Mouse (Mus musculus) liver, postnatal 0 days (tissue): ENCODE measurements at regions not wholly inside any gene's neighbourhood (a gene's known extent, or its start where the extent isn't known, plus 50 kb on each side); places are given as distances from the start of the nearest gene placed in this dataset.

Experiments
- ATAC-seq: fragments of 200-750 bp; cut with Nextera tagmentation; 2 replicates; pipeline ENCODE4 v1.8.0; 2017; ENCODE audit warnings: mild to moderate bottlenecking, moderate library complexity
- DNase-seq: peaks from one replicate; pipeline ENCODE4 v3.0.0-alpha.2; 2016
- H3K27ac ChIP-seq: fragments of 300-500 bp; sonication (generic); 2 replicates; pipeline ENCODE4 v1.5.1; 2014; ENCODE audit warnings: antibody characterized with exemption, moderate library complexity, mild to moderate bottlenecking, low read depth
- H3K27me3 ChIP-seq: fragments of 300-500 bp; sonication (generic); 2 replicates; pipeline ENCODE4 v1.6.1; 2014; ENCODE audit warnings: low read length, control low read depth, mixed read lengths; ENCODE audit not compliant: insufficient read depth
- H3K36me3 ChIP-seq: fragments of 300-500 bp; sonication (generic); replicated peaks from 2 replicates; pipeline ENCODE4 v1.6.1; 2014; ENCODE audit warnings: mild to moderate bottlenecking, control low read depth, low read length, moderate library complexity, mixed read lengths; ENCODE audit not compliant: insufficient read depth
- H3K4me1 ChIP-seq: fragments of 300-500 bp; sonication (generic); 2 replicates; pipeline ENCODE4 v1.6.1; 2014; ENCODE audit warnings: antibody characterized with exemption, mild to moderate bottlenecking, control low read depth; ENCODE audit not compliant: insufficient read depth
- H3K4me2 ChIP-seq: fragments of 300-500 bp; sonication (generic); 2 replicates; pipeline ENCODE4 v1.6.1; 2014; ENCODE audit warnings: low read depth, mild to moderate bottlenecking, low read length, moderate library complexity, mixed read lengths
- H3K4me3 ChIP-seq: fragments of 300-500 bp; sonication (generic); 2 replicates; pipeline ENCODE4 v1.5.1; 2014; ENCODE audit warnings: low read depth, low read length
- H3K9ac ChIP-seq: fragments of 300-500 bp; sonication (generic); replicated peaks from 2 replicates; pipeline ENCODE4 v1.6.1; 2014; ENCODE audit warnings: mild to moderate bottlenecking, moderate library complexity
- H3K9me3 ChIP-seq: fragments of 300-500 bp; sonication (generic); 2 replicates; pipeline ENCODE4 v1.6.1; 2016; ENCODE audit warnings: mild to moderate bottlenecking, control low read depth, low read length, mixed read lengths
- CTCF ChIP-seq: sonication (generic); IDR thresholded peaks from 2 replicates; pipeline ENCODE4 v1.5.1; 2016; ENCODE audit warnings: antibody characterized with exemption, low read depth
- EP300 ChIP-seq: IDR thresholded peaks from 2 replicates; pipeline ENCODE4 v1.6.1; 2016; ENCODE audit warnings: antibody characterized with exemption, low read depth, mild to moderate bottlenecking
- WGBS: fragments of 180-500 bp; shearing (Covaris S2); extraction: QIAGEN DNeasy Blood & Tissue Kit; methylation state at CpG from one replicate; pipeline ENCODE4 v1.1.7; 2014; ENCODE audit not compliant: insufficient replicate concordance; 5-methylcytosine and 5-hydroxymethylcytosine counted together

DNA sequence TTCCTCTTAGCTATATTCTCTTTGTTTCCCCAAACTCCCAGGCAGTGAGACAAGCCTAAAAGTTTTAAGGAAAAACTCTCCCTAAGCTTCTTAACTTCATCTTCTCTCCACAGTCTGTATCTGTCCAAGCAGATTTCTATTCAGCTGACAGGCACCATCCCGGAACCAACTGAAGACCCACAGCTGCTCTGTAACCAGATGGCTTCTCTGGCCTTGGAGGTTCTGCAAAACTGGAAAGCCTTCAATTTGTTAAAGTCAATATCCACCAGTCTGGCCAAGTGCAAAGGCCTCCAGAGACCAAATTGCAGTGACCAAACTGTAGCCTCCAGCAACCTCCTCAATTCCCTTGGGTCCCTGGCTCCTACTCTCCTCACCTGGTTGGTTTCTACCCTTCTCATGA is 614.8 kb upstream of the Stxbp6 start:
- no peaks in the 10 kb centered on the region for H3K4me1 ChIP-seq
- no peaks in the 10 kb centered on the region for H3K9me3 ChIP-seq
- no peak overlapping the region for H3K27ac ChIP-seq
- DNase-seq = no peak
- no peaks in the 10 kb centered on the region for H3K27me3 ChIP-seq
- no peak for TF ChIP-seq CTCF
- TF ChIP-seq EP300 = no peak
- no peaks in the 10 kb centered on the region for H3K36me3 ChIP-seq
- ATAC-seq = no peak
- H3K4me3 ChIP-seq = no peak overlapping the region
- 70% methylated on average over 1 of the region's 1 CpGs for WGBS
- H3K4me2 ChIP-seq = no peak overlapping the region
- H3K9ac ChIP-seq = no peak overlapping the region

DNA sequence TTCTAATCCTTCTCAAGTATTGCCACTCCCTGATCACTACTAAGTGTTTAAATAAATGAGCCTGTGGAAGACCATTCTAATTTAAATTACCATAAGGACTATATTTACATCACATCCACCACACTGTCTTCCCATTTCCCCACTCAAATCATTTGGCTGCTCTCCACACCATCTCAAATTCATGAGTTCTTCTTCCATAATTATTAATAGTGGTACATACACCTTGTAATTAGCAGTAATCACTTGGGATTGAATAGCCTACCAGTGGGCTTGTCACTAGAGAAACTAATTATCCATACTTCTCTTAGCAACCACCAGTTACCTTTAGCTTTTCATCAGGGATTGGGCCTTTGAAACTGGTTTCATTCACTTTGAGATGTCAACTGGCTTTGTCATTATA is 612.3 kb upstream of the Stxbp6 start:
- no peak overlapping the region for H3K9ac ChIP-seq
- H3K27ac ChIP-seq = no peak overlapping the region
- H3K4me2 ChIP-seq = no peak overlapping the region
- DNase-seq (no peak), ATAC-seq (no peak)
- no peaks in the 10 kb centered on the region for H3K36me3 ChIP-seq
- H3K27me3 ChIP-seq = no peaks in the 10 kb centered on the region
- no peaks in the 10 kb centered on the region for H3K4me1 ChIP-seq
- no peaks in the 10 kb centered on the region for H3K9me3 ChIP-seq
- H3K4me3 ChIP-seq = no peak overlapping the region
- TF ChIP-seq CTCF = no peak
- TF ChIP-seq EP300 = no peak

DNA sequence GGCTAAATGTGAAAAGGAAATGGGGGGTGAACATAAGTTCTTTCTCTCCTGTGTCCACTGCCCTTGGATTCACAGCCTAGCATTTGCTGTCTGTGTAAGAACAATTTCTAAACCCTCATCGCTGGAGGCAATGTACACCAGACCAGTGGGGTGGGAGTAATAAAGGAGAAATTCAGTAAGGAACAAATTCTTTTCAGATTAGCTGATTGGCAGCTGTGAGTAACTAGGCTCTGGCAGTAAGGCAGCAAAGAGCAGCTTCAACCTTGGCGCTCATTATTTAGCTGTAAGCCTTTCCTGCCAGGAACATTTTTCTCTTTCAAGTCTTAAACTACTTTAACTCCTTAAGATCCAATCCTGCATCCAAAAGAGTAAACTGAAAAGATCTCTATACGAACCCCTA is 597.9 kb upstream of the Stxbp6 start:
- no peaks in the 10 kb centered on the region for H3K4me1 ChIP-seq
- ATAC-seq (no peak), DNase-seq (no peak)
- no peak overlapping the region for H3K4me2 ChIP-seq
- WGBS = 50% methylated on average over 3 of the region's 3 CpGs
- no peaks in the 10 kb centered on the region for H3K27me3 ChIP-seq
- TF ChIP-seq EP300 = no peak
- TF ChIP-seq CTCF = no peak
- no peaks in the 10 kb centered on the region for H3K36me3 ChIP-seq
- no peak overlapping the region for H3K4me3 ChIP-seq
- no peaks in the 10 kb centered on the region for H3K9me3 ChIP-seq
- no peak overlapping the region for H3K27ac ChIP-seq
- H3K9ac ChIP-seq = no peak overlapping the region

DNA sequence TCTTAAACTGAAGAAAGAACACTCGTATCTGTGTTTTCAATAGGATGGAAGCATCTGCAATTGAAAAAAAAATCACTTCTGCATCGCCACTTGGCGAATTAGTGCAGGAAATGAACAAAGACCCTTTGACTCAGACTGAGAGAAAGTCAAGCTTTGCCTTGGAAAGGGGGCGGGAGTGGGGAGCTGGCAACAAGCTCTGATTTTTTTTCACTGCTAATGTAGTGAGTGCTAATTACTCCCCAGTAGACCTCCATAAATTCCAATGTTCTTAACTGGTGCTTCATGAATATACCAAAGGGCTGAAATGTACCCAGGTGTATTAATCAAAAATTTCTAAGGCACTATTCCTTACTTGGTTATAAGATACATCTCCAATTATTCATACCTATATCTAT is 597.0 kb upstream of the Stxbp6 start:
- no peak for TF ChIP-seq CTCF
- no peak for TF ChIP-seq EP300
- H3K9me3 ChIP-seq = no peaks in the 10 kb centered on the region
- no peaks in the 10 kb centered on the region for H3K27me3 ChIP-seq
- no peak overlapping the region for H3K4me3 ChIP-seq
- no peak overlapping the region for H3K9ac ChIP-seq
- H3K4me1 ChIP-seq = no peaks in the 10 kb centered on the region
- DNase-seq = no peak
- H3K4me2 ChIP-seq = no peak overlapping the region
- no peak for ATAC-seq
- no peaks in the 10 kb centered on the region for H3K36me3 ChIP-seq
- no peak overlapping the region for H3K27ac ChIP-seq
- WGBS = 71% methylated on average over 4 of the region's 4 CpGs

DNA sequence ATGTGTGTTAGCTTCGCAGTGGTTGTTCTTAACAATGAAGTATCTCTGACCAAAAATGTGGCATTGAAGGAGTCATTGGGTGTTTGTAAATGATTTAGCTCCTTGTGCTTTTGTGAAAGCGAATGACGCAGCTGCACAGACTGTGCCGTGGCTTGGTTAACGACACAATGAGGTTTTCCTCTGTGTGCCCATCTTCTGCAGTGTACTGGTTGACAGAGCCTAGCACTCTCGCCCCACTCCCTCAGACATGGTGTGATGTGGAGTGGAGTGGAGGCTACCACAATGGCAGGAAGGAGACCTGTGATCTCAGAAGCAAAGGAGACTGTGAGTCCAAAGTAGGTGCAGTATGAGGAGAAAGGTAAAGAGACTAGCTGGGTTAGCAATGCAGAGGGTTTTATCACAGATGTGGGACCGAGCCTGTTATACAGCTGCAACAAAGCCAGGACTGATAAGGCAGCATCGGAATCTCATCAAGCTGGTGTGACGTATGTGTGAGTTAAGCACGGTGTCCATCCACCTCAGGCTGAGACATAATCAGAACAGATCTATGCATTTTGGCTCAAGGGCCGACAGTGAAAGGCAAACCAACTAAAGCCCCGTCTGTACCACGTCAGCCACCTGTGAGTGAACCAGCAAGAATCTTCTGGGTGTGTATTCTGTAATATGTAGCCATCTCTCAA is 596.5 kb upstream of the Stxbp6 start:
- Histone ChIP-seq H3K4me1 (no peaks in the 10 kb centered on the region), H3K9me3 (no peaks in the 10 kb centered on the region), H3K27me3 (no peaks in the 10 kb centered on the region), H3K27ac (no peak overlapping the region), H3K4me3 (no peak overlapping the region), H3K9ac (no peak overlapping the region), H3K4me2 (no peak overlapping the region), H3K36me3 (no peaks in the 10 kb centered on the region)
- ATAC-seq (no peak), DNase-seq (no peak)
- 77% methylated on average over 13 of the region's 13 CpGs for WGBS
- no peak for TF ChIP-seq EP300
- no peak for TF ChIP-seq CTCF

DNA sequence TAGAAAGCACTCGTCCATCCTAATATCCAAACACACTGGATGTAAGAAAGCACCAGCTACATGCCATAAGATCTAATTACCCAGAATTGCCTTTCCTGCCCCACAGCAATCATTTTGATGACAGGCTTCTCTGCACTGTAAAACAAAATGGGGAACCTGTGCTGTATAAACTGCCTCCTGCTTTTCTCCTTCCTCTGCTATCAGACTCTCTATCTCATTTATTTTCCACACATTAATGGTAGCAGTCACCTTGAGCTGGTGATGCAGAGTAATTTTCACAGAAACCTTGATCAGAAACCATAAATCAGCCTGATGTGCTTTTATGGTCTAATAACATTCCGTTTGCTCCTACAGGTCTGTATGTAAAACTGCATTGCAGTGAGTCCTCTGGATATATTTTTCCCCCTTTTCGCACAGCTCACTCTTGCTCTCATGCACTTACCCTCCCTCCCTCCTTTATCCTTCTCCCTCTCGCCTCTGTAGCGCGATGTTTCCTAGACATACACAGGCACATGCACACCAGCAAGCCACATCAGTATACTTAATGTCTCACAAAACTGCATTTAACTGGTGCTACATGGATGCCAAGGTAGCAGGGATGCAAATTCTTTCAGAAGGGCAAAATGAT is 595.9 kb upstream of the Stxbp6 start:
- Histone ChIP-seq H3K9me3 (no peaks in the 10 kb centered on the region), H3K4me3 (no peak overlapping the region), H3K27ac (no peak overlapping the region), H3K4me2 (no peak overlapping the region), H3K4me1 (no peaks in the 10 kb centered on the region), H3K36me3 (no peaks in the 10 kb centered on the region), H3K27me3 (no peaks in the 10 kb centered on the region), H3K9ac (no peak overlapping the region)
- TF ChIP-seq EP300 (no peak), CTCF (no peak)
- 68% methylated on average over 6 of the region's 6 CpGs for WGBS
- DNase-seq (no peak), ATAC-seq (no peak)

DNA sequence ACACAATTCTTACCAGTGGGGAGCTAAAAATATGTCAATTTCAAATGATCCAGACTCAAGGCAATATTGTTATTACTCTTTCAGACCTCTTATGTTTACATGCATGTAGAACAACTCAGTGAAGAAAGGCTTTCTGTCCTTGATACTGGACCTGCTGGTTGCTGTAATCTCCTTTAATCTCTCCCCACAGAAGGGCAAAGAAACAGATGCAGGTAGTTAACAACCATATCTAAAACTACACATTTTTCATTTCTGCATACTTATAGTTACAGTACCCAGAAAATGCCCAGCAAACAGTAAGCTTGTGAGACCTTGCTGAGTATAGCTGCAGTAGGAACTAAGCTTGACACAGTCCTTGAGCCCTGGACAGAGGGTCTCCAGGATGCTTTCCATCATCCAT is 585.1 kb upstream of the Stxbp6 start:
- no peak overlapping the region for H3K4me3 ChIP-seq
- no peak for ATAC-seq
- no peaks in the 10 kb centered on the region for H3K4me1 ChIP-seq
- H3K4me2 ChIP-seq = no peak overlapping the region
- H3K9me3 ChIP-seq = no peaks in the 10 kb centered on the region
- DNase-seq = no peak
- no peaks in the 10 kb centered on the region for H3K36me3 ChIP-seq
- TF ChIP-seq EP300 = no peak
- no peak for TF ChIP-seq CTCF
- no peak overlapping the region for H3K9ac ChIP-seq
- H3K27me3 ChIP-seq = no peaks in the 10 kb centered on the region
- no peak overlapping the region for H3K27ac ChIP-seq
